Mouse (Mus musculus): ENCODE measurements around the gene Ugt1a7c.
"Not testable (repeated sequence)": the region's sequence is repeated elsewhere in the genome, so short reads cannot be mapped to it uniquely, and the experiment has no call there.

Gene Ugt1a7c

DNA sequence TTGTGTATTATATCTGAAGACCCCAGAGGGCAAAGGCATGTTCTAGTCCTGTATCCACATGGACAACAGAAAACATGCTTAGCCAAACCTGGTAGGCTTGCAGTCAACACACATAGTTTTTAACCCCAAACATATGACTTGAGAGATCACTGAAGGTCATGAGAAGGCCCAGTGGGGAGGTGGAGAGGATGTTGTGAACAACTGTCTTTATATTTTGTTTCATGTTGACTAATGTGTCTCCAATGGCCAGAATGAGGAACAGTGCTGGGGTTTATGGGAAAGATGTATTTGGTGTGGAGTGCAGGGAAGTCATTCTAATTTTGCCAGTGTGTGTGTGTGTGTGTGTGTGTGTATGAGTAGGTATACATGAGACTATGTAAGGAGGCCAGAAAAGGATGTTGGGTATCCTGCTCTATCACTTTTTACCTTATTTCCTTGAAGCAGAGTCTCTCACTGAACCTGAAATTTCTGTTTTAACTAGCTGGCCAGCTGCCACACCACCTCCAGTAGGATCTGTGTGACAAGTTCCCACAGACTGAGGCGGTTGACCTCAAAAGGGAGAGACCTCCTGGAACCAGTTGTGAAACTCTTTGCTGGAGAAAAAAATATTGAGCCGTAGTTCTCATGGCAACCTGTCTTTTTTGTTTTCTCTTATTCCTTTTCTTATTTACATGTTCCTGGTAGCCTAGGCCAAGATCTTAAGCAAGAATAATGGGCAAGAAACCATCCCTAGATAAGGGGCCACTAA, 129.3 kb downstream of the Ugt1a7c start:
- DNase-seq (ENCODE audit: low spot score), result no peak

DNA sequence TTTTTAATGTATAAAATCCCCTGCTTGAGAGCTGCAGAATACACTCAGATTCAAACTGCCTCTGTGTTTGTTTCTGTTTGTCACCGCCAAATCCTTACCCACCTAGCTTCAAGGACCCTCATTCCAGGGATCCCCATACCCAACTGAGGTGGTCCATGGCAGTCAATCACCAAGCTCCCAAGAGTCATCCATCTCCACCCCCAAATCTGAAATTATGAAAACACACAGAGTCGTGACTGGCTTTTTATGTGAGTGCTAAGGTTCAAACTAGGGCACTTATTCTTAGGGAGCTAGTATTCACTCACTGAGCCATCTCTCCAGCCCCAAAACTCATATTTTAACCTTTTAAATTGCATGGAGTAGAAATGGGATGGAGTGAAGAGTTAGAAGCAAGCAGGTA, 130.4 kb downstream of the Ugt1a7c start:
- DNase-seq (ENCODE audit: low spot score), result not testable (repeated sequence)

DNA sequence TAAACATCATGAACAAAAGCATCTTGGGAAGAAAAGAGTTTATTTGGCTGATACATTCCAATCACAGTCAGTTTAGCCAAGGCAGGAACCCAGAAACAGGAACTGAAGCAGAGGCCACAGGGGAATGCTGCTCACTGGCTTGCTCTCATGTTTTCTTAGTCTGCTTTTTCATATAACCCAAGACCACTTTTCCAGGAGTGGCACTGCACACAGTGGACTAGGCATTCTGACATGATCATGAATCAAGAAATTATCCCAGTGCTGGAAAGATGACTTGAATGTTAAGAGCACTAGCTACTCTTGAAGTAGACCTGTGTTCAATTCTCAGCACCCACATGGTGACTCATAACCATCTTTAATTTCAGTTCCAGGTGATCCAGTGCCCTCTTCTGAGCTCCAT, 130.9 kb downstream of the Ugt1a7c start:
- no peak for DNase-seq (ENCODE audit: low spot score)

DNA sequence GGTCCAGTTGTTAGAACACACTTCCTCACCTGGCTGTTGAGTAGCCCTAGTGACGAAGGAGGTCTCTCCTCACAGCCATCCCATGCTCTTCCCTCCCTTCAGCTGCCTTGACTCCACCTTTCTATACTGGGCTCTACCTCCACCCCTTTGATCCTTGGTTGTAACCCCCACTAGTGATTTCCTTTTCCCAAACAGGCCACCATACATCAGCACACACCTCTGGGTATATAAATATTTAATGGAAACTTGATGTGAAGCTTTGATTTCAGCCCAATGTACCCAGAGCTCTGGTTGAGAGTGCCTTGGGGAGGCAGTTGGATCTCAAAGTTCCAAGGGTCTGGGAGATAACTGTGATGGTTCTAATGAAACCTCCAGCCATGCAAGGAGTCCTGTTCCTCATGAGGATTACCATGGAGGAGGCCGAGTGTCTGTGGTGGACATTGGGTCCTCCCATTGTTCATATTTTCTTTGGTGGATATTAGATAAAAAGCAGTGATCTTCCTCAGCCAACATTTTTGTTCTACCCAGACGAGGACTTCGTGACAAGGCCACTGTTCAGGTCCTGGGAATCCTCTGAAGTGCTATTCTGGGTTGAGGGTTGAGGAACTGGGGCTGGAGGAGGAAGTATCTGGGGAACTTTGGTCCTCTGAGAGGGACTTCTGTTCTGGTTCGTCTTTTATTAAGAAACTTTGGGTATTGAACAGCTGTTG, 132.0 kb downstream of the Ugt1a7c start, which contains the start of gene Mroh2a:
Mroh2a (plus strand) TSS at position 317 of the 710 bp plus-strand sequence.
- DNase-seq (ENCODE audit: low spot score), result no peak

DNA sequence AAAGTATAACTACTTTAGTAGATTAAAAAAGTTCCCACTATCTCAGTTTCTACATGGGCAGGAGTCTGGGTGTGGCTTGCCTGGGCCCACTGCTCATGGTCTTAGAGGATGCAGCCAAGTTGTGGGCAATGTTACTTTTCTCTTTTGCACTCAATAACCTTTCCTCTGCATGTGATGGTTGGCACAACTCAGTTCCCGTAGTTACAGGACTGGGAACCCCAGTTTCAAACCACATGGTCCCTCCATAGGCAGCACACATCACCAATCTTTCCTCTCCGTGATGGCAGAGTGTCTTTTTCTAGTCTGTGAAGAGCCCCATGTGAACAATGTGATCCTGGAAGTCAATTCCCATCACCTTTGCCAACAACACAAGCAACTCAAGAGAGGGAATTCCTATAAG, 132.6 kb downstream of the Ugt1a7c start:
- DNase-seq (ENCODE audit: low spot score), result no peak

DNA sequence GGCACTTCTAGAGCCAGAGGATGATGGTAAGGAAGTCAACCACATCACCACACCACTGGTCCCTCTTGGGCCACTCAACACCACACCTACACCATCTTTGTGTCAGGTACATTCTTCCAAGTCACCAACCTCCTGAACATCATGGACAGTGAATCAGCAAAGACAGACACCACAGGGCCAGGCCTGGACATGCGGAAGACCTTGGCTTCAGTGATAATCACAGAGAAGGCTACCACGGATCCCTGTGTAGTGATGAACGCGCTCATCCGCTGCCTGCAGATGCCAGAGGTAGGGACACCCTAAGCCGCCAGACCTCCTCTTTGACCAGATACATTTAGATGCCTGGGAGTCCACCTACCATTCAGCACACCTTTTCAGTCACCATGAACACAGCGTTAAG, 133.3 kb downstream of the Ugt1a7c start:
- no peak for DNase-seq (ENCODE audit: low spot score)

DNA sequence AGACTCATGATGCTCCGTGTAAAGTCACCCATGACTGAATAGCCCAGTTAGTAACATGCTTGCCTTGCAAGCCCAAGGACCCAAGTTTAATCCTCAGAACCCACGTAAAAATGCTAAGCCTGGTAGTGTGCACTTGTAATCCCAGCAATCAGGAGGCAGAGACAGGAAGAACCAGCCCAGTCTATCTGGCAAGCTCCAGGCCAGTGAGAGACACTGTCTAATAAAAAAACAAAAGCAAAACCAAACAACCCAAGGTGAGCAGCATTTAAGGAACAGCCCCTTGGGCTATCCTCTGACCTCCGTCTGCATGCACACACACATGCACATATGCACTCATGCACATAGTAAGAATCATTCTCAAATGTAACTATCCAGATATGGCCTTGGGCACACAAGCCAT, 134.7 kb downstream of the Ugt1a7c start:
- DNase-seq (ENCODE audit: low spot score), result no peak

DNA sequence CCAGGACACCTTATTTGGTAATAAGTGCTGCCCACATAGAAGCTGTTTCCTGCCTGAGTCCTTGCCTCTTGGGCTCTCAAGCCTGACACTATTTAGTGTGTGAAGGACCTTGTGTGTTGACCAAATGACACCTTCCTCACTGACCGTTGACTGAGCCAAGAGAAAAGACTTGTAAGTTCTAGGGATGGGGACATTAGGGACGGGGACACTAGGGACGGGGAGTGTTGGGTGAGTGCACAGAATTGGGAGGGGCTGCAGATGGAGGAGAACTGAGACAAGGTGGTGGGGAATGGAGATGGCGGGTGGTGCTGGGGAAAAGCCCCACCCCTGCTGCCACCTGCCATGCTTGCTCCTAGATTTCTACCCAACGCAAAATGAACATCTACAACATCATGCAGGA, 135.1 kb downstream of the Ugt1a7c start:
- DNase-seq (ENCODE audit: low spot score), result no peak

DNA sequence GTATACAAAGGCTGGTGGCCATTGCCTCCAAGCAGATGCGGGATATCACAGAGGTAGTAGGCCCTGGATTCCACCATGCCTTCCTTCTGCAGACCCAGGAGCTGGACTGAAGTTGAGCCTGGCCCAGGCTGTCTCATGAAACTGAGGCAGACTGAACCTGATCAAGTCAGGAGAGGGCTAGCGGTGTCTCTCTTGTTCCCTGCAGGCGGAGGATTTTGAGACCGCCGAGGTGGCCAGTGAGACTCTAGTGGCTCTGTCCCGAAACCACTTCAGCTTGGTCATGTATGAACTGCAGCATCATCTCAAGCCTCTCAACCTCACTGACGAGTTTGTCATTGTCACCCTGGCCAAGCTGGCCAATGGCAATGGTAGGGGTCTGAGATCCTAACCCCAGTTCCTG, 135.6 kb downstream of the Ugt1a7c start:
- no peak for DNase-seq (ENCODE audit: low spot score)

DNA sequence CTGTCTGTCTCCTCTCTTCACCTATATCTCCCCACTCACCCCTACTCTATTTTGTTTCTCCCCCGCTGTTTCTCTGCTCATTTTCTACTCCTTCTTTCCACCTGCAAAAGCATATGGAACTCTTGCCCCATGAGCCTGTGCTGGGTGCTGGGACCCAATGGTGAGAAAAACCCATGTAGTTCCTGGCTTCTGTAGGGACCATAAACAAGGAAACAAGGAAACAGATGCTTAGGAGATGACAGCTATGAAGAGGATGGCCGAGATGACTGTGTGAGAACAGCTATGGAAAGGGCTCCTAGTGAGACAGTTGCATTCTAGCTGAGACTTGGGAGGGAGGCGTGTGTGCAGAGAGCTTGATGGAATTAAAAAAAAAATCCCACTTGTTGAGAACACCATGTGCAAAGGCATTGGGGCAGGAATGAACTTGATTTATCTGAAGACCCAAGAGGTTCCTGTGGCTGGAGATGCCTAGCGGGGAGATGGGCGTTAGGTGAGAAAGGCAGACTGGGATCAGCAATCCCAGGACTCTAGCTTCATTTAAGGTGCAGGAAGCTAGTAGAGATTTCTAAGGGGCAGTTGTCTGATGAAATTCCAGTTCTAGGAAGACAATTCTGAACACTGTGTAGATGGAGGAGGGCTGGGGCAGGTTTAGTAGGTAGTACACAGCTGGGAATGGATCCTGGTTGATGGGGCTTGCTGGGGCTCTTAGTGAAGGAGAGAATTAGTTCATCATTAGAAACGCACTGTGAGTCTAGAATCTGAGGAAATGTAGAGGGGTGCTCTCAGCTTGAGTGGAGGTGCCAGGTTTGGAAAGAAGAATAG, 136.3 kb downstream of the Ugt1a7c start:
- no peak for DNase-seq (ENCODE audit: low spot score)

DNA sequence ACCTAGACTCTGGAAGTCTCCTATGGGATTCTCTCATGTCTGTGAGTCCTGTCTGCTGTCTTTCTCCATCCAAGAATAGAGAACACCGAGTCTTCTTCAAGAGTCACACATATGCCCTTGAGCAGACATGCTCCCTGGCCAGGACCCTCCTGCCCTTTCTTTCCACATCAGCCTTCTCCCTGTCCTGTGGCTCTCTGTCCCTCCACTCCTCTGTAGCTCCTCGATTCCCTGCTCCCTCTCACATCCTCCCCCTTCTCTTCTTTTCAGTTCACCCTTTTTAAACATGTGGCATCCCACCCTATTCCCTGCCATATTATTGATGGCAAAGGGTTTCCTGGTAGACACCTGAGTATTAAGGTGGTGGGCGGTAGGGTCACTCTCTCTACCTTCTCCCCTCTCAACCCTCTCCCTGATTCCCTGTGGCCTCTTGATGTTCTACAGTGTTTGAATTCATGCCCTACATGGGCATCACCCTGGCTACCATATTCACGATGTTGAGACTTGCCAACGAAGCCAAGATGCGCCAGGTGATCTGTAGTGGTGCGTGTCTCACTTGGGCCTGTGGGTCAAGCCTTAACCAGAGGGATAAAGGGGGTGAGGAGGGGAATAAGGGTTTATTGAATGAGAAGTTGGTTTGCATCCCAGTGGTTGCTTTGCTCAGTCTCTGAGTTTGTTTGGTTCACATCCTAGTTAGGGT, 137.1 kb downstream of the Ugt1a7c start:
- DNase-seq (ENCODE audit: low spot score), result no peak

DNA sequence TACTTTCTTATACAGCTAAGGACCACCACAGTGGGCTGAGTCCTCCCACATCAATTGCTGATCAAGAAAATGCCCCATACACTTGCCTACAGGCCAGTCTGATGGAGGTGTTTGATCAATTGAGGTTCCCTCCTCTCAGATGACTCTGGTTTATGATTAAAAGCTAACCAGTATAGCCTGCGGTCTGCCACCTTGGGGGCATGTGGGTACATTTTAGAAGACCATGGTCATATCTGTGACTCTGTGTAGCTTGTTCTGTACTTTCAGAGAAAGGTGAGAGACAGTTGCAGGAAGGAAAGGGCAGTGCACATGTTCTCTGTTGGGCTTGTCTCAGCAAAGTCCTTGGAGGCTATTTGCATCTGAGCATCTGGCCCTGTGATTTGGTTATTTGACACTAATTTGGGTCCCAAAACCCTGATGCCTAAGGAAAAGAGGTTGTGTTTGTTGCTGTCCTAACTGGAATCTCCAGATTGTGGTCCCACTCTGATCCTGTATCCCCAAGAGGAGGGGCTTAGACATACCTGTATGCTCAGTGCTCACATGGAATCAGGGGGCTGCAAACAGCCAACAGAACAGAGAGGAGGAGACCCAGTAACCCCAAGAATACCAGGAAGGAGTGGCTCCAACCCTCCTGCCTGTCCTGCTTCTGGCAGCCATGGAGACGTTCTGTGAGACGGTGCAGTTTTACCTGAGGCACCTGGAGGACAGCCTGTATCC, 138.0 kb downstream of the Ugt1a7c start:
- DNase-seq (ENCODE audit: low spot score), result no peak

DNA sequence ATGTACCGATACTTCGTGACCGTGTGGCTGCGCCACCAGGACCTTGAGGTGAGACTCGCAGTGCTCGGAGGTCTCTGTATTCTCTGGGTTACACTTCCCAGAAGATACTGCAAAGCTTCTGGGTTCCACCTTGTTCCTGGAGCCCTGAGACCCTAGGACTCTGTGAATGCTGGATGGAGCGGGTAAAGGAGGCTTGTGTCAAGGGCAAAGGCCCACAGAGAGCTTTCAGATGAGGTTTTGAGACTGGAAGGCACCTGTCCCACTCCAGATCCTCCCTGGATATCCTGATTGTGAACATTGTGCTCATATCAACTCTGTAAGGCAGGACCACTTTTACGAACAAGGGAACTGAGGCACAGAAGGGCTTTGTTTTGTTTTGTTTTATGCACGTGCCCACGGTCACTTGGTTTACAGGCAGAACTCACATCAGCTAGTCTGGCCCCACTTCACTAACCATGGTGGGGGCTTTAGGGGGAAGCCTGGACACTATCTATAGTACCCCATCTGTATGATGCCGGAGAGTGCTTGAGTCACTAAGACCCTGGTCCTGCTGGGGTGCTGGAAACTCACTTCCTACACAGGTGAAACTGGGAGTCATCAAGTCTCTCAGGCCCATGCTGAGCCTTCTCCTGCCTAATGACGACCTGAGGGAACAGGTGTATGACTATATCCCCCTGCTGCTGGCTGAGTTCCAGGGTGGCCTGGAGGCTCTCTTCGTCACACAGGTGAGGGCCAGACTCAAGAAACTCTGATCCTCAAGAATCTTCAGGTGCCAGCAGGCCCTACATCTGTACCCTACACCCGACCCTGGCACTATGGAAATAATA, 138.8 kb downstream of the Ugt1a7c start:
- DNase-seq (ENCODE audit: low spot score), result no peak

DNA sequence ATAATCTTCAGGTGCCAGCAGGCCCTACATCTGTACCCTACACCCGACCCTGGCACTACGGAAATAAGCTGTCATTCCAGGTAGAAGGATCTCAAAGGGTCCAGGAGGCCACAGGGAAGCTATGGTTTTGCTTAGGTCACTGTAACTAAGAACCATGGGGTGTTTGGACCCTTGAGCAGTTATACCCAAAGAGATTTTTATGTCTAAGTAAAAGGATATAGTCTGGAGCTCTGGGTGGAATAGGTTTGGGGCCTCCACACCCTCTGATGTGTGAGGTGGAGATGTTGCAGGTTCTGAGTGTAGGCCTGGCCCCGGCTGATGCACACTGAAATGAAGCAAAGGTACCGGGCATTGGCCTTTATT, 139.4 kb downstream of the Ugt1a7c start:
- no peak for DNase-seq (ENCODE audit: low spot score)

DNA sequence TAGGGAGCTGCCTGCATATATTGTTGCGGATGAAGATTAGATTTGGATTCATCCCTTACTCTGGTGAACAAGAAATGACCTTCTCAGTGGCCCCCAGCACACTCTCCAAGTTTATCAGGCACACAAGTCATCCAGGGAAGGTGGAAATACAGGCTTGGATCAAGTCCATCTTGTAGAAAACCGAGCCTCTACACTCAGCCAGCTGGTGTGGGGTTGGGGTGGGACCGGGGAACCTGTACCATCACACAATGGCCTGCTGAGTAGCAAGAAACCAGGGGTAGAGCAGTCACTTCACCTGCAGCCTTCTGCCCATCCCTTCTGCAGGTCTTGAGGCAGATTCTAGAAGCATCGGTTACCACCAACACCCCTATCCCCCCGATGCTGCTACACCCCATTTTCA, 139.8 kb downstream of the Ugt1a7c start:
- DNase-seq (ENCODE audit: low spot score), result no peak

DNA sequence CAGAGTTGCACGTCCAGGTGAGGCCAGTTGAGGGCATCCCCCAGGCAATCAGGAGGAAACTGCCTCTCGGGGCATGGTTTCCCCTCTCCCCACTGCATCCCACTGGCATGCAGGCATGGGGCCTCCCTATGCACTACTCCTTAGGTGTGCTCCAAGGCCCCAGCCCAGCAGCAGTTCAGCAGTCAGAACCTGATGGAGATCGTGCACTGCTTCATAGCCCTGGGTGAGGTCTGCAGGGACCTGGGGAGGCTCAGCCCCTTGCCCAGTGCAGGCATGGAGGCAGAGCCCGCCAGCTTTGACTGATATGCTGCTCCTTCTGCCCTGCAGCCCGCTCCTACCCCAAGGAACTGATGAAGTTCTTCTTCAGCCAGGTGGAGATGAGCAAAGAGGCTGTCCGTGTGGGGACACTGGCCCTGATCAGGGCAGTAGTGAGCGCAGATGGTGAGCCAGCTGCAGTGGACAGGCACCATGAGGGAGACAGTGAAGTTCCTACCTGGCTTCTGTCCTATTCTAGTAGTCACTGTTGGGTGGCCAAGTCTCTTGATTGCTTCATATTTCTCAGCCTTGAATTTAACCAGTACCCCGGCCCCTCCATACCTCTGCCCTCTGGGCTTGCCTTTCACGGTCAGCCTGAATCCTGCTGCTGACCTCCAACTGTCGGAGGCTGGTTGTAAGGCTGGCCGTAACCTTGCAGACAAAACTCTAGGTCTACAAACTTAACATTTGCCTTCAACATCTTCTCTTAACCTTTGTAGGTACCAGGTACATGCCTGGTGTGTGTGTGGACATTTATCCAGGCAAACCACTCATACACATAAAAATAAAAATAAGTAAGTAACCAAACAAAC, 140.4 kb downstream of the Ugt1a7c start:
- no peak for DNase-seq (ENCODE audit: low spot score)

DNA sequence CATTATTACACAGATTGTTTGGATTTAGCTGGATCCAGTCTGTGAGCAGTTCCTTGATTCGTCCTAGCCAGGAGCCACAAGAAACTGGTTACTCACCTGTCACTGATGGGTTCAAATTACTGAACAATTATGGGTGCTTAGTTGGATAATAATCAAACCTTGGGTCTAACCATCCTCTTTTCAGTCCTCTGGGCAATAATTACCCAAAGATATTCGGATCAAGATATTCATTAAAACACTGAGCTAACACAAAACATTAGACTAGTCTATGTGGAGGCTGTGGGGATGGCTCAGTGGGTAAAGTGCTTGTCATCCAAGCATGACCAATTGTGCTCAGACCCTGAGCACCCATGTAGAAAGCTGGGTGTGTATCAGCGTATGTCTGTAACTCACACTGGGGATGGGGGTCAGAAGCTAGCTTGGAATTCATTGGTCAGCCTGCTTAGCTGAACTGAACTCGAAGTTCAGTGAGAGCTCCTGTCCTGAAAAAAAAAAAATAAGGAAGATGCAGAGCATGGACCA, 141.1 kb downstream of the Ugt1a7c start:
- DNase-seq (ENCODE audit: low spot score), result no peak

DNA sequence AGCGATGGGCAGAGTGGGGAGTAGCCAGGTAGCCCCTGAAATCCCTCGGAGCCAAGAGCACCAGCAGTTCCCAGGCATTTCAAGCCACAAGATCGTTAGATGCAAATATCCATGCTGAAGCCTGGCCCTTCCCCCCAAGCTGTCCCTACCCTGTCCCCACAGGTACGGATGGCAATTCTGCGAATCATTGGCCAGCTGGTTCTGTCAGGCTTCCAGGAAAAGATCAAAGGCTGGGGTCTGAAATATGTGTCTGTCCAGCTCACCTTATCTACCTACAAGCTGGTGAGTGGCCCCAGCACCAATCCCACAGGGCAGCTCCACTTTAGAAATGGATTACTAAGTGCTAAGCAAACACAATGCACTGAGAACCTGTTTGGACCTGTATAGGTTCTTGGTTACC, 142.4 kb downstream of the Ugt1a7c start:
- no peak for DNase-seq (ENCODE audit: low spot score)

DNA sequence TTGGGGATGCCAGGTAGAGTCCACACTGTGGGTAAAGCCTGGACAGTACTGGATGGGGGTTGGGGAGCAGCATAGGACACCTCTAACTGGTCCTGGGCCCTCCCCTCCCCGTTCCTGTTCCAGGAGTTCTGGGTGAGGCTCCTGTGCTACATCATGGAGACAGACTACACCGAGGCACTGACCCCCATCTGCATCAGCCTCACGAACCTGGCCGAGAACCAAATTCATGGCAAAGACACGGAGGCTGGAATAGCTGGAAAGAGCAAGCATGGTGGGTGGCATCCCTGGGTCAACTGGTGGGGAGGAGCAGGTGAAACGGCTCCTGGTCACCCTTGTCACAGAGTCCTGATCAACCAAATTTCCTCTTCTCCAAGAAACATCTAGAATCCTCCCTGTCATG, 143.9 kb downstream of the Ugt1a7c start:
- DNase-seq (ENCODE audit: low spot score), result no peak

DNA sequence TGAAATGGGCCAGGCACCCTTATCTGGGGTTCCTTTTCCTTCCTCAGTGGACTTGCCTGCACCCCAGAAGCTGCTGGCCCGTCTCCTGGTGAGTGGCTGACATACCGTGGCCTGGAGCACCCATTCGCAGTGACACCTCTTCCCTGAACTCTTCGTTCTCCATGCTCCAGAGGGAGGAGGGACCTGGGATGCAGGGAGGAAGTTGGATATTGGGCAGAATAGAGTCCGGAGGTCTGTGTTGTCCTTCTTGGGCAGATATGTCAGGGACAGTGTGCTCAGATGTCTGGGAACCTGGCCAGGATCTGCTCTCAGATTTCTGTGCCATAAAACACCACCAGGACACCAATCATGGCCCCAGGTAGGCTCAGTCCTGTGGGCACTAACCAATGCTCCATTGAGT, 145.2 kb downstream of the Ugt1a7c start:
- no peak for DNase-seq (ENCODE audit: low spot score)

Data from spleen, adult 12 weeks (tissue).